Mouse (Mus musculus) left cerebral cortex, postnatal 10 days (tissue): ENCODE measurements around the gene Nxph1. TPM values are rescaled to one million over a fixed set of nuclear protein-coding genes. Genes with fewer than 3 reads are reported as not detected.

Experiments used
- DNase-seq, 2 experiments: peaks; one replicate each; pipeline ENCODE4 v3.0.0; 2021 to 2022; ENCODE audit warnings: low spot score in 2 of 2, mixed read lengths in 1 of 2; ENCODE audit errors: extremely low spot score in 1 of 2
- intact Hi-C: fragments of 180-260 bp; cut with DNase I; formaldehyde crosslinking; loops from one replicate; pipeline ENCODE4 v1.15.1; 2025
- total RNA-seq, 2 experiments: library from RNA; stranded (reverse); gene quantifications; 2 replicates each; pipeline ENCODE4 v1.2.3; 2021

The Nxph1 gene
- total RNA-seq, 2 experiments from 2014 or later = 64.4 to 66.1 TPM

DNA sequence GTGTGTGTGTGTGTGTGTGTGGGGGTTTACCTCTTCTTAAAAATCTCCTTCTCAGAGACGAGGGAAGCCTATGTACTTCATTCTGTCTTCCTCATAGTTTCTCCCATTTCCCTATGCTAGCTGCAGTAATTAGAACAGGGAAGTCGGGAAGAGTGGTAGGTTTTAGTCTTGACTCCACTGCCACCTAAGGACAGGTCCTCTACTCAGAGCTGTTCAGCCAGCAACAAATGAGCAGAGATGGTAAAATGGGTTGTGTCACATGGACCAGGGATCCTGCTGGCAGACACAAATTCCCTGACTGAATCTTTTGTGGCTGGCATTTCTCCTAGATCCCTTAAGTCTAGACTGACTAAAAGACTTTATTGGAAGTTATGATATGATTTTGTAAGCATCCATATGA, 128.2 kb downstream of the Nxph1 start:
- DNase-seq = no peak
- intact Hi-C loops = no loop called here

DNA sequence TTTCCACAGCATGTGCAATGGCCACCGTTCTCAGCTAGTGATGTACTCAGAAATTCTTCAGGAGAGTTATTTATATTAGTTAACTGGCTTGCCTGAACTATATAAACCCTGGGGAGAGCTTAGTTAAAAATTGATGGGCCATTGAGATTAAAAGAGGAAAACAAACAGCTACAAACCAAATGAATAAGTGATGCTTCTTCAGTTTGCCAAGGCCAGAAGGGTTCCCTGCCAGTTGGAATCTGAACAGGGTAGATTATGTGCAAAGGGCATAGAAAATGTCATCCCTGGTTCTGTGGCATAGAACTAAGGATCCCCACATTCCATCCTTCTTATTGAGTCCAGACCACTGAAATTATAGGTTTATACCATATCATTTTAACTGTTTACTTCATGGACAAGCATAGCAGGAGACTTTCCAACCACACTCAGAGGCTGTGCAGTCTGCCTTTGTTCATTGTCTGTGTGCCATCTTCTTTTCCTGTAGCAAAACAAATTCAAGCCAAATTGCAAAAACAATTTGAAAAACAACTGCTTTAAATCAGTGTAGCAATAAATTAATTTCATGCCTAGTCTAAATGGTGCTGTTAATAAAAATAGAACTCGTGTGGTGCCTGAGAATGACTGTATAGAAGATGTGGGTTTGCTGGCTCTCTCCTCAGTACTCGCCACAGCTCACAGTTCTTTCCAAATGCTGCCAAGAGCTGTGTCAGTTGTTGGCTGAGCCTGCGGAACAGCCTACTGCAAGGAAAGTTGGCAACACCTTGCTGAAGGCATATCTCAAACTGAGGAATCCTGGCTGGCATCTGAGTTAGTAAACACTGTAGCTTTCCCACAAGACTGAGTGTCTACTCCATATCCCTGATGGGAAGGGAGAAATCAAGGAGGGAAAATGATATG, 129.8 kb downstream of the Nxph1 start:
- intact Hi-C loops = no loop called here
- DNase-seq = peak; percentile 17 to 55

DNA sequence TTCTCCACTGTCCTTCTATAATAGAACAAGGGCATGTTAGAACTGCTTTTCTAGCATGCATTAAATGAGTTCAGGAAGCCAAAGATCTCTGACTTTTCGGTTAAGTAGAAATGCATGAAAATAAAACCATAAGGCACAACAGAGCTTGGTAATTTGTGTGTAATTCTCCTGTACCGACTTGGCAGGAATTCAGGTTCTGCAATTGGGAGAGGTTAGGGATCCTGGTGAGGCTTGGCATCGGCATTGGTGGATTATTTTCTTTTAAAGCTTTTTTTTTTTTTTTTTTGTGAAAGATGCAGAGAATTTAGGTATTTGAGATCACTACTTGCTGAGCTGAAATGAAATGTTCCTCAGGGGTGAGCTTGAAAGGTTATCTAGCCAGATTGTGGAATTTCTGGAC, 135.6 kb downstream of the Nxph1 start:
- intact Hi-C loops = no loop called here
- DNase-seq = no peak

DNA sequence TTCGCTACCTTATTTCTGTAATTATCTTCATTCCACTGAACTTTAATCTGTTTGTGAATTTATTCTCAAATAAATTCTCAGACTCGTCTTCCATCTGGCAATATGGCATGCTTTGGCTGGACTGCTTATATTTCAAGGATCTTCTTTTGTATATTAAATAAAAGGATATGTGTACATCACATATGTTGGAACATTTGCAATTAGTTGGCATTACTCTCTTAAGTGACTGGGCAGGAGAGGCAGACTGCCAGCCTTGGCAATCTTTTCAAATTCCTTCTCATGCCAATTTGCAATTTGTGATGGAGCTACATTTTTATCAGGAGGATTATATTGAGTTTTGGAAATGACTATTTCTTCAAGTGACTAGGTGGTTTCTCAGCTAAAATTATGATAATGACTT, 149.1 kb downstream of the Nxph1 start:
- intact Hi-C loops = no loop called here
- DNase-seq = no peak

DNA sequence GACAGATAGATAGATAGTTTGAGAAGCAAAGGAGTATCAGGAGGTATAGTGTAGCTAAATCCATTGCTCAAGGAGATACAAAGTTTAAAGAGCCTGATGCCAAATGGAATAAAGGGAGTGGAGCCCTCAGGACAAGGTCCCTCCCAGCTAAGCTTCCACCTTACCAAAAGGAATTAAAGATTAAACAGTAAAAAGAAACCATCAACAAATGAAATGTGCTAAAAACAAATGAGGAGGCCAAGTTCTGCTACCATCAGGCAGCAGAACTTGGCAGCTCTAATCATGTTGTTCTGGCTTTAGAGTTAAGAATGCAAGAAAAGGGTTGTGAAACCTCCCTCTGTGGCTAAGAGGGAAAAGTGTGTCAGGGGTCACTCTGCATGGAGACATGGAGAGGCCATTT, 159.1 kb downstream of the Nxph1 start:
- DNase-seq = no peak
- intact Hi-C loops = no loop called here

- DNase-seq = no peak
- intact Hi-C loops = no loop called here
These were observed 170.9 kb downstream of the Nxph1 start for GRCm38 (mm10) chr6:9119136-9119535.

DNA sequence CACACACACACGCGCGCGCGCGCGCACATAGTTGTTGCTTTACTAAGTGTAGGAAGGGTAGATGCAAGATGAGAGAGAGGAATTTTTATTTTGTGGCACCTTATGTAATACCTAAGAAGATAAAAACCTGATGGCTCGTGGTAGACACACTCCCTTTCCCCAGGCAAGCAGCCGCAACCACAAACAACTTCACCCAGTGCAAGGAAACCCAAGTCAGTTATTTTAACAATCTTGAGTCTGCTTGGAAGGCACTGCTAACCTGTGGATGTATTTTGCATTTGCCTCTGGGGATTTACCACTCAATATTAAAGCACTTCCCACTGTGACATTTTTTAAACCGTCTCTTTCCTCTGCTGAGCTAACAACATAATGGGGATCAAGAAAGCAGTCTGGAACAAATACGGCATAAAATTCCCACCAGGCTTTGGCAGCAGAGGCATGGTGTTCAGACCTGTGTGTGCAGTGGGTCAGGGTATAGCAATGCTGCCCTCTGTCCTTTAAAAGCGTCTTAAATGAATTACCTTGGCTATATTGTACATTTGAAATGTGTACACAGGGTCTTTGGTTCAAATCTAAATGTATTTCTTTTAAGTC, 176.2 kb downstream of the Nxph1 start:
- no peak for DNase-seq
- intact Hi-C loops = no loop called here

DNA sequence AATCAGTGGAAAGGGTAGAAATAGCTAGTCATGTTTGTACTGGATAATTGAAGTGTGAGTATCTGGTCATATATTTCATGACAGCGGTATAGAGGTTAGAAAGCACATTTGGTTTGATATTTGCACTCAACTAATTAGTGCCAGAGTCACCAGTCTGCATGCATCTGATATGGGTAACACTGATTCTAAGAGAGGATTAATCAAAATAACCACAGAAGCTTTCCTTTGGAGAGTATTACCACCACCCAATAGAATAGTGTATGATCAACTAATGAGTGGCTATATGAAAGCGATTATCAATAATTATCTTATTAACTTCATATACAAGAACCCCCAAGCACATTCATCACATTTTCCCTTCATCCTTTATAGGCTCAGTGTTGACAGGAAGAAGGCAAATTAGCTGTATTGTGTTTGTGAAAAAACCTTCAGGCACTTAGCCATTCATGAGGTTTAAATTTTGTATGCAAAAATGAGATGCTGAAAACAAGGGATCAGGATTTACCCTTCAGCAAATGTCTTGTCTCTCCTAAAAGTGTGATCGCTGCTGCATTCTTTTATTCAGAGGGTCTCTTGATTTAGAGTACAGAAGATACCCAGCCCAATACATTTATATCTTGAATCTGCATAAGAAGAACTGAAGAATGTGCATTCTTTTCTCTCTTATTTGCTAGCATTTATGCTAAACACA, 185.5 kb downstream of the Nxph1 start:
- intact Hi-C loops = no loop called here
- DNase-seq = no peak

GRCm38 (mm10) chr6:9147966-9148365, 199.7 kb downstream of the Nxph1 start:
- DNase-seq = no peak
- intact Hi-C loops = no loop called here

GRCm38 (mm10) chr6:9149791-9150190, 201.6 kb downstream of the Nxph1 start:
- intact Hi-C loops = no loop called here
- no peak for DNase-seq

DNA sequence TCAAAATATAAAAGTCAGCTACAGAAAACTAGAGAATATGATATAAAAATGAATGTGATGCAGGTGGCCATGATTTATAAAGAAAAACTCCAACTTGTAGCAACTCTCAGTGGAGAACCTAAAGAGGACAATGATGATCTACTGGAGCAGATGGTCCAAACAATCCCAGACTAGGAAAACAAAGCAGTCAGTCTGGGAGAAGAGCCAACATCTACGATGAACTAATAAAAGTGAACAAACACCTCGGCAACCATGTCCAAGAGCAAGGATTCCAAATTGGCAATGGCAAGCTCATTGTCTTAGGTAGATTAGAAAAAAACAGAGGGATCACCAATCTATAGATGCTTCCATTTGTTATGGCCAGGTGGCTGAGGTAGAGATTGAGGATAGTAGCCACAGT, 211.0 kb downstream of the Nxph1 start:
- DNase-seq = no peak
- intact Hi-C loops = no loop called here

- intact Hi-C loops = no loop called here
- DNase-seq = no peak
These were observed 234.2 kb downstream of the Nxph1 start for GRCm38 (mm10) chr6:9182477-9182876.

GRCm38 (mm10) chr6:9210730-9211129, 262.5 kb downstream of the Nxph1 start:
- intact Hi-C loops = no loop called here
- peak in 1 of 2 experiments; percentile 5 for DNase-seq

DNA sequence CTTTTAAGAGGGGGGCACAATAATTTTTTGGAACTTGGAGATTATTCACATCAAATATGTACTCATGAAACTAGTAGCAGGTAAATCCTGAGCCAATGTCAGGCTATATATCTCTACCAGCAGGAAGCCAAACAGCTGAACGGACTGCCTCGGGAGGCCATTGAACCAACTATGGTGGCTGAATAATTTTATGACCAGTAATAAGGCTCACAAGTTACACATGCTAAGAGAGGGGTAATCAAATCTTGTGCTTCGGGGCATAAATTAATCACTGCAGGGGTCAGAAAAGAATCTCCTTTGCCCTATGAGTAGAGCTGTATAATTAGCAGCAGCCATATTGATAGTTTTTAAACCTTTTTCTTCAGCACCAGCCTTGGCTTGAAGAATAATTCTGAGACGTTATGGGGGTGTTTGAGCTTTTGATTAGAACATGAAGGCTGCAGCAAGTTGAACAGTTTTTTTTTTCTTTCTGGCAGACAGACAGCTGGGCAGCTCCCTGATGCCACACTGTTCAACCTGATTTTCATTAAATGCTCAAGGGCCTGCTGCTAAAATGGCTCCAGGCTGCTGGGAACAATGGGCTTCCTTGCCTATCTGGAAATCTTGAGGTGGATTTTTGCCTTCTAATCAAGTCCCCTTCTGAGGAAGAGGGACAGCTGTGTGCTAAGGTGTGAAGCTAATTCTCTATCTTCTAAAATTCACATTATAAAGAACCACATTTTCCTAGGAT, 272.7 kb downstream of the Nxph1 start:
- intact Hi-C loops = no loop called here
- no peak for DNase-seq

GRCm38 (mm10) chr6:9234802-9235201, 286.6 kb downstream of the Nxph1 start:
- DNase-seq = peak in 1 of 2 experiments; percentile 12
- intact Hi-C loops = loop anchor here (10.0 kb wide), 1 partner anchor 280 kb away; no protein-coding TSS in a partner anchor

DNA sequence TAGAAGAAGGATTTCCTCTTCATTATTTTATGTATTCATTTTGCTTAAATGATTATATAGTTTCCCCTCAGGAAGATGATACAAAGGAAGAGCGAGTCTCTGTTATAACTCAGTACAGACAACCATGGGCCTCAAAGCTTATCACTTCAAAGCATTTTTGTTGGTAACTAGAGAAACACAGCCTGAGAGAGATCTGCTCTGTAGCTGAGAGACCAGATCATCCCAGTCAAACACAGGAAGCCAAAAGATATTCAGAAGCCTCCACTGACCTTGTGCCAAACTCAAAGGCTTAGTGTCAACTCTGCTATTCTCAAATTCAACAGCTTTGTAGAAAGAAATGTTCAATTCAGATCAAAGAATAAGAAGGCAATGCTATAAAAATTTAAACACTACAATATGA, 319.8 kb downstream of the Nxph1 start:
- intact Hi-C loops = no loop called here
- DNase-seq = no peak
